25 mouse cellular contexts compared by ENCODE assay signal in genomic region chr13:42976144-42976543, GRCm38 (mm10).
DNase-seq lines count a peak whose midpoint lies in the region; ATAC-seq and TF ChIP-seq lines count a peak whose summit lies in the region.
"Had no signal": no experiment of that assay in that cellular context is flagged by ENCODE, and none has a peak within 500 bp of the region (broad histone marks: within the 10 kb centered on the region; RNA-seq: fewer than 3 reads in every experiment).

No protein-coding gene starts in this region.

- H3K9me3 ChIP-seq in midbrain, embryonic 11.5 days (ENCODE audit: control insufficient read depth, low read length), result no peaks in the 10 kb centered on the region
- H3K9me3 ChIP-seq in midbrain, embryonic 16.5 days (replicated peaks; ENCODE audit: control insufficient read depth, low read length, poor library complexity, severe bottlenecking), result no peaks in the 10 kb centered on the region
- H3K9me3 ChIP-seq in hindbrain, embryonic 11.5 days (ENCODE audit: control insufficient read depth, low read length), result no peaks in the 10 kb centered on the region
- H3K9me3 ChIP-seq: embryonic facial prominence, embryonic 15.5 days; forebrain, embryonic 10.5 days; heart, embryonic 15.5 days; hindbrain, embryonic 10.5 days; hindbrain, embryonic 15.5 days had no signal

- no peaks in the 10 kb centered on the region for H3K36me3 ChIP-seq in midbrain, embryonic 11.5 days (ENCODE audit: control insufficient read depth, insufficient read depth, low read length)
- no peaks in the 10 kb centered on the region for H3K36me3 ChIP-seq in midbrain, embryonic 16.5 days (ENCODE audit: control insufficient read depth, insufficient read depth, low read length)
- H3K36me3 ChIP-seq in hindbrain, embryonic 11.5 days (ENCODE audit: control insufficient read depth, insufficient read depth, low read length), result no peaks in the 10 kb centered on the region
- H3K36me3 ChIP-seq: embryonic facial prominence, embryonic 15.5 days; forebrain, embryonic 10.5 days; heart, embryonic 15.5 days; hindbrain, embryonic 10.5 days; hindbrain, embryonic 15.5 days had no signal

- TF ChIP-seq POLR2A in olfactory bulb, adult 2 months (IDR thresholded peaks at IDR 0.05; ENCODE audit: insufficient read depth, low read depth, low read length), result no peak

- H3K27me3 ChIP-seq in midbrain, embryonic 11.5 days (ENCODE audit: control insufficient read depth, insufficient read depth, low read length), result no peaks in the 10 kb centered on the region
- no peaks in the 10 kb centered on the region for H3K27me3 ChIP-seq in midbrain, embryonic 16.5 days (ENCODE audit: control insufficient read depth, insufficient read depth, low read depth, low read length)
- no peaks in the 10 kb centered on the region for H3K27me3 ChIP-seq in hindbrain, embryonic 11.5 days (ENCODE audit: control insufficient read depth, insufficient read depth, low read length)
- H3K27me3 ChIP-seq: embryonic facial prominence, embryonic 15.5 days; heart, embryonic 15.5 days; hindbrain, embryonic 15.5 days had no signal

- no peak overlapping the region for H3K4me2 ChIP-seq in midbrain, embryonic 11.5 days
- no peak overlapping the region for H3K4me2 ChIP-seq in midbrain, embryonic 16.5 days (ENCODE audit: low read length)
- no peak overlapping the region for H3K4me2 ChIP-seq in hindbrain, embryonic 11.5 days (replicated peaks; ENCODE audit: low read depth, low read length)
- H3K4me2 ChIP-seq: embryonic facial prominence, embryonic 15.5 days; heart, embryonic 11.5 days; heart, embryonic 15.5 days; hindbrain, embryonic 15.5 days had no signal

- ATAC-seq in midbrain, embryonic 11.5 days (ENCODE audit: low FRiP score), result no peak
- no peak for ATAC-seq in midbrain, embryonic 16.5 days
- ATAC-seq in megakaryocyte, adult 5-6 weeks (ENCODE audit: poor library complexity, severe bottlenecking), result peak; percentile 96
- ATAC-seq in hindbrain, embryonic 11.5 days (ENCODE audit: low FRiP score), result no peak
- ATAC-seq: forebrain, embryonic 14.5 days had no signal

- H3K4me3 ChIP-seq in midbrain, embryonic 11.5 days (ENCODE audit: low read depth, low read length), result no peak overlapping the region
- no peak overlapping the region for H3K4me3 ChIP-seq in midbrain, embryonic 16.5 days (ENCODE audit: low read depth, low read length)
- H3K4me3 ChIP-seq in olfactory bulb, adult 2 months (ENCODE audit: insufficient read depth, low read depth, low read length), result no peak overlapping the region
- no peak overlapping the region for H3K4me3 ChIP-seq in hindbrain, embryonic 11.5 days (ENCODE audit: low read depth, low read length)
- H3K4me3 ChIP-seq: embryonic facial prominence, embryonic 15.5 days; erythroblast, embryonic 14.5 days; forebrain, embryonic 10.5 days; gastrocnemius, adult 2 months; heart, embryonic 15.5 days; hindbrain, embryonic 10.5 days; hindbrain, embryonic 15.5 days had no signal

- peak; percentile 82 for DNase-seq in midbrain, embryonic 11.5 days (ENCODE audit: low spot score, missing footprints)
- DNase-seq in c-Kit-positive CD71-negative TER-119-negative erythroid progenitor cells, embryonic 14.5 days (ENCODE audit: low read depth), result peak; percentile 8
- DNase-seq in urinary bladder, postnatal 4 days (ENCODE audit: low spot score in 2 of 2), result no peak
- no peak for DNase-seq in hindbrain, embryonic 11.5 days (ENCODE audit: low spot score)
- DNase-seq in embryo, embryonic 10.5 days (ENCODE audit: low spot score), result no peak
- DNase-seq: adrenal gland, postnatal 10 days; cerebellum, adult 11 months; cerebellum, adult 9-10 months; cerebellum, postnatal 36 days; embryo, embryonic 11 days; gastrocnemius, adult 2 months; gastrocnemius, postnatal 25 days; heart, adult 18-20 months; heart, postnatal 14 days had no signal

- no peak overlapping the region for H3K9ac ChIP-seq in midbrain, embryonic 11.5 days (ENCODE audit: low read length)
- H3K9ac ChIP-seq in midbrain, embryonic 16.5 days (ENCODE audit: low read depth, low read length), result no peak overlapping the region
- H3K9ac ChIP-seq in hindbrain, embryonic 11.5 days (ENCODE audit: low read depth, low read length), result no peak overlapping the region
- H3K9ac ChIP-seq: embryonic facial prominence, embryonic 15.5 days; heart, embryonic 15.5 days; hindbrain, embryonic 15.5 days had no signal

- H3K4me1 ChIP-seq in midbrain, embryonic 11.5 days (ENCODE audit: control insufficient read depth, insufficient read depth, low read length), result no peaks in the 10 kb centered on the region
- H3K4me1 ChIP-seq in midbrain, embryonic 16.5 days (ENCODE audit: control insufficient read depth, insufficient read depth, low read length), result peaks cover 3% of the 10 kb centered on the region; the same call in 1 of the 2 replicates
- H3K4me1 ChIP-seq in olfactory bulb, adult 2 months (ENCODE audit: control insufficient read depth, insufficient read depth, low read length), result peaks cover 10% of the 10 kb centered on the region; the same call in 1 of the 2 replicates
- H3K4me1 ChIP-seq in hindbrain, embryonic 11.5 days (replicated peaks; ENCODE audit: control insufficient read depth, insufficient read depth, low read length), result no peaks in the 10 kb centered on the region
- H3K4me1 ChIP-seq: embryonic facial prominence, embryonic 15.5 days; heart, embryonic 15.5 days had no signal

- WGBS in midbrain, embryonic 11.5 days, result 89% methylated on average over 3 of the region's 3 CpGs
- WGBS in midbrain, embryonic 16.5 days, result 89% methylated on average over 3 of the region's 3 CpGs
- WGBS in olfactory bulb, adult 2 months, result 92% methylated on average over 3 of the region's 3 CpGs
- 89% methylated on average over 3 of the region's 3 CpGs for WGBS in hindbrain, embryonic 11.5 days

- TF ChIP-seq CTCF in olfactory bulb, adult 2 months (IDR thresholded peaks at IDR 0.05; ENCODE audit: insufficient read depth, low read depth, low read length), result no peak

- H3K27ac ChIP-seq in midbrain, embryonic 11.5 days (ENCODE audit: low read depth, low read length), result no peak overlapping the region
- no peak overlapping the region for H3K27ac ChIP-seq in midbrain, embryonic 16.5 days (ENCODE audit: low read length)
- H3K27ac ChIP-seq in olfactory bulb, adult 2 months (ENCODE audit: insufficient read depth, low read depth, low read length), result peak overlapping the region; percentile 92
- H3K27ac ChIP-seq in hindbrain, embryonic 11.5 days (ENCODE audit: low read depth, low read length), result no peak overlapping the region
- H3K27ac ChIP-seq: embryonic facial prominence, embryonic 15.5 days; forebrain, embryonic 10.5 days; gastrocnemius, adult 2 months; heart, embryonic 15.5 days; hindbrain, embryonic 10.5 days; hindbrain, embryonic 15.5 days had no signal

Comparison
In these comparisons a context has a peak if more than half of its experiments do, and no peak if none do; other contexts are left out.
1. DNase-seq: peak in midbrain, embryonic 11.5 days (single experiment) and c-Kit-positive CD71-negative TER-119-negative erythroid progenitor cells, embryonic 14.5 days (single experiment); none in urinary bladder, postnatal 4 days (0 of 2), hindbrain, embryonic 11.5 days (single experiment) and embryo, embryonic 10.5 days (single experiment).